Mouse (Mus musculus): ENCODE data around the gene B4galt2. TPM values are rescaled to one million over a fixed set of nuclear protein-coding genes. Genes with fewer than 3 reads are reported as not detected.

Gene B4galt2
- total and polyA plus RNA-seq, 3 experiments = 0.08 to 0.19 TPM; not detected in 1

- DNase-seq (ENCODE audit: low read depth, low spot score) = no peak
- Histone ChIP-seq H3K79me2 (ENCODE audit: control insufficient read depth, insufficient read depth, low read length, poor library complexity) (peaks cover 10% of the 10 kb centered on the region), H3K9ac (ENCODE audit: control insufficient read depth, low read depth, low read length, poor library complexity, severe bottlenecking) (no peak overlapping the region), H3K27me3 (ENCODE audit: control insufficient read depth in 1 of 2, insufficient read depth in 2 of 2, low read length in 2 of 2) (no peaks in the 10 kb centered on the region), H3K4me1 (ENCODE audit: control insufficient read depth in 1 of 2, insufficient read depth in 2 of 2, low read length in 2 of 2) (peaks cover 0 to 4% of the 10 kb centered on the region in 2 experiments; a peak in 2 of 4 replicates), H3K4me3 (ENCODE audit: control insufficient read depth in 1 of 2, insufficient read depth in 1 of 2, low read depth in 2 of 2, low read length in 2 of 2) (no peak overlapping the region), H3K9me3 (replicated peaks; ENCODE audit: insufficient read depth, low read length) (no peaks in the 10 kb centered on the region), H3K27ac (ENCODE audit: control insufficient read depth, low read depth, low read length) (no peak overlapping the region), H3K36me3 (ENCODE audit: control insufficient read depth in 1 of 2, insufficient read depth in 2 of 2, low read length in 2 of 2) (no peaks in the 10 kb centered on the region)
- TF ChIP-seq TBP (IDR thresholded peaks at IDR 0.05; ENCODE audit: low read depth, low read length) (no peak), POLR2A (IDR thresholded peaks at IDR 0.05; ENCODE audit: control insufficient read depth in 1 of 2, insufficient read depth in 1 of 2, low read depth in 1 of 2, low read length in 2 of 2, poor library complexity in 1 of 2) (no peak), MYB (IDR thresholded peaks at IDR 0.05; ENCODE audit: low read depth, low read length) (no peak), CHD2 (IDR thresholded peaks at IDR 0.05; ENCODE audit: low read length) (no peak), ZNF384 (IDR thresholded peaks at IDR 0.05; ENCODE audit: low read depth, low read length) (no peak), POLR2AphosphoS5 (IDR thresholded peaks at IDR 0.05; ENCODE audit: borderline replicate concordance, low read depth, low read length) (no peak), MEF2A (IDR thresholded peaks at IDR 0.05; ENCODE audit: extremely low read depth, insufficient replicate concordance, low read depth, low read length, poor library complexity, severe bottlenecking) (no peak), TAL1 (IDR thresholded peaks at IDR 0.05; ENCODE audit: low read length) (no peak), USF2 (IDR thresholded peaks at IDR 0.05; ENCODE audit: borderline replicate concordance in 1 of 2, insufficient read depth in 1 of 2, low read depth in 1 of 2, low read length in 2 of 2) (no peak), RCOR1 (IDR thresholded peaks at IDR 0.05; ENCODE audit: low read depth, low read length) (no peak), UBTF (IDR thresholded peaks at IDR 0.05; ENCODE audit: borderline replicate concordance, insufficient read depth, low read depth, low read length) (no peak), TCF12 (IDR thresholded peaks at IDR 0.05; ENCODE audit: low read depth, low read length) (no peak), MXI1 (IDR thresholded peaks at IDR 0.05; ENCODE audit: low read depth, low read length) (no peak)
Measured at GRCm38 (mm10) chr4:117894601-117895000, 11.3 kb upstream of the B4galt2 start.

DNA sequence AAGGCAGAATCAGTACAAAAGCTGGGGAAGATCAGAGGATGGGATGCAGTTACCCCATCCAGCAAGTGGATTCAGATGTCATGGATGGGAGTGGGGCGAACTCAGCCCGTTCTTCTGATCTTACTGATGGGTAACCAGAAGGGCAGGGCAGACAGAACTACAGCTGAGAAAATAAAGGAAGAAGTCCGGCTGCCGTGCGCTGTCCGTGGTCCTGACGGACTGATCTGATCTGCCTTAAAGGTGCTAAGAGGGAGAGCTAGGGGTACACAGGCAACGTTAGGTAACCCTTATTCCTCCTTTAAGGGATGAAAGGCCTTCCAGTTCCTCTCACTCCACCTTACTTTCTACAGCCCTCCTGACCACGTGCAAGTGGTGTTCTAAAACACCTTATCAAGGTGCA lies 10.1 kb upstream of the B4galt2 start:
- Histone ChIP-seq H3K9me3 (replicated peaks; ENCODE audit: insufficient read depth, low read length) (no peaks in the 10 kb centered on the region), H3K27ac (ENCODE audit: control insufficient read depth, low read depth, low read length) (no peak overlapping the region), H3K79me2 (ENCODE audit: control insufficient read depth, insufficient read depth, low read length, poor library complexity) (peaks cover 10% of the 10 kb centered on the region), H3K27me3 (ENCODE audit: control insufficient read depth in 1 of 2, insufficient read depth in 2 of 2, low read length in 2 of 2) (no peaks in the 10 kb centered on the region), H3K9ac (ENCODE audit: control insufficient read depth, low read depth, low read length, poor library complexity, severe bottlenecking) (no peak overlapping the region), H3K4me3 (ENCODE audit: control insufficient read depth in 1 of 2, insufficient read depth in 1 of 2, low read depth in 2 of 2, low read length in 2 of 2) (no peak overlapping the region), H3K36me3 (ENCODE audit: control insufficient read depth in 1 of 2, insufficient read depth in 2 of 2, low read length in 2 of 2) (no peaks in the 10 kb centered on the region), H3K4me1 (ENCODE audit: control insufficient read depth in 1 of 2, insufficient read depth in 2 of 2, low read length in 2 of 2) (peaks cover 0 to 4% of the 10 kb centered on the region in 2 experiments; a peak in 2 of 4 replicates)
- DNase-seq (ENCODE audit: low read depth, low spot score) = peak; percentile 79
- peak; percentile 85 for TF ChIP-seq MXI1 (IDR thresholded peaks at IDR 0.05; ENCODE audit: low read depth, low read length)
- TF ChIP-seq MAFK (IDR thresholded peaks at IDR 0.05; ENCODE audit: borderline replicate concordance, low read depth, low read length) = no peak
- TF ChIP-seq HCFC1 (IDR thresholded peaks at IDR 0.05; ENCODE audit: low read depth, low read length) = peak; percentile 31; the same call in 1 of the 2 replicates
- TF ChIP-seq SMC3 (IDR thresholded peaks at IDR 0.05; ENCODE audit: low read depth, low read length) = peak; percentile 15; the same call in 1 of the 2 replicates
- TF ChIP-seq SIN3A (IDR thresholded peaks at IDR 0.05; ENCODE audit: low read length) = peak; percentile 99
